Mouse (Mus musculus) heart, postnatal 25 days (tissue): ENCODE results near the gene Ccdc194. TPM values are rescaled to one million over a fixed set of nuclear protein-coding genes. Genes with fewer than 3 reads are reported as not detected.
"Not testable (repeated sequence)": the region's sequence is repeated elsewhere in the genome, so short reads cannot be mapped to it uniquely, and the experiment has no call there.

Experiments
- DNase-seq: peaks from one replicate; pipeline ENCODE4 v3.0.0; 2022; ENCODE audit warnings: low spot score
- intact Hi-C: fragments of 180-260 bp; cut with DNase I; formaldehyde crosslinking; loops from one replicate; pipeline ENCODE4 v1.15.1; 2025
- total RNA-seq, 2 experiments: library from RNA; stranded (reverse); gene quantifications; 2 replicates each; pipeline ENCODE4 v1.2.3; 2021

Gene Ccdc194
- total RNA-seq, 2 experiments from 2014 or later, result 0.14 TPM; not detected in 1

GRCm38 (mm10) chr8:71519037-71519825 is 6.3 kb downstream of the Ccdc194 start:
- intact Hi-C loops, result loop anchor here (2.0 kb wide), 1 partner anchor 78 kb away; no protein-coding TSS in a partner anchor
- not testable (repeated sequence) for DNase-seq

- DNase-seq, result no peak
- intact Hi-C loops, result no loop called here
These were observed 8.7 kb downstream of the Ccdc194 start for GRCm38 (mm10) chr8:71516786-71517185.

GRCm38 (mm10) chr8:71515043-71515442 is 10.5 kb downstream of the Ccdc194 start:
- DNase-seq, result no peak
- intact Hi-C loops, result no loop called here

GRCm38 (mm10) chr8:71513018-71513754 is 12.3 kb downstream of the Ccdc194 start:
- DNase-seq, result no peak
- intact Hi-C loops, result no loop called here

- intact Hi-C loops, result no loop called here
- DNase-seq, result no peak
These were observed 13.9 kb downstream of the Ccdc194 start, which contains the start of gene Plvap for GRCm38 (mm10) chr8:71511644-71512043. Gene Plvap, minus strand, starts transcription at chr8:71511752.

- intact Hi-C loops, result no loop called here
- no peak for DNase-seq
These were observed 16.2 kb downstream of the Ccdc194 start for GRCm38 (mm10) chr8:71509316-71509715.

- intact Hi-C loops, result no loop called here
- DNase-seq, result peak; percentile 70
These were observed 17.9 kb downstream of the Ccdc194 start for GRCm38 (mm10) chr8:71507589-71508104.

GRCm38 (mm10) chr8:71505979-71506378 is 19.5 kb downstream of the Ccdc194 start:
- intact Hi-C loops, result no loop called here
- DNase-seq, result peak; percentile 46

GRCm38 (mm10) chr8:71505326-71505725 is 20.2 kb downstream of the Ccdc194 start:
- intact Hi-C loops, result no loop called here
- no peak for DNase-seq

GRCm38 (mm10) chr8:71504349-71504748 is 21.2 kb downstream of the Ccdc194 start:
- intact Hi-C loops, result no loop called here
- no peak for DNase-seq

GRCm38 (mm10) chr8:71498816-71499690 is 26.5 kb downstream of the Ccdc194 start:
- intact Hi-C loops, result no loop called here
- DNase-seq, result no peak

GRCm38 (mm10) chr8:71497881-71498501 is 27.5 kb downstream of the Ccdc194 start:
- intact Hi-C loops, result no loop called here
- DNase-seq, result peak; percentile 31

GRCm38 (mm10) chr8:71497077-71497645 is 28.4 kb downstream of the Ccdc194 start:
- intact Hi-C loops, result no loop called here
- DNase-seq, result no peak

GRCm38 (mm10) chr8:71496481-71496880 is 29.0 kb downstream of the Ccdc194 start:
- peak; percentile 87 for DNase-seq

GRCm38 (mm10) chr8:71495811-71496210 is 29.7 kb downstream of the Ccdc194 start:
- intact Hi-C loops, result loop anchor here (1.0 kb wide), 1 partner anchor 25 kb away; no protein-coding TSS in a partner anchor
- DNase-seq, result no peak

More at GRCm38 (mm10) chr8:71496481-71496880, 29.0 kb downstream of the Ccdc194 start:
- intact Hi-C loops, result loop anchor here (1.0 kb wide), 1 partner anchor 25 kb away; no protein-coding TSS in a partner anchor

- intact Hi-C loops, result no loop called here
- DNase-seq, result peak; percentile 72
These were observed 30.5 kb downstream of the Ccdc194 start for GRCm38 (mm10) chr8:71495039-71495438.

GRCm38 (mm10) chr8:71488454-71488853 is 37.1 kb downstream of the Ccdc194 start:
- DNase-seq, result peak; percentile 77
- intact Hi-C loops, result no loop called here

- intact Hi-C loops, result no loop called here
- DNase-seq, result peak; percentile 77
These were observed 37.6 kb downstream of the Ccdc194 start, which contains the start of gene Gtpbp3 for GRCm38 (mm10) chr8:71487691-71488445. Gene Gtpbp3, plus strand, starts transcription at chr8:71488103.
